Mouse (Mus musculus) brain, embryonic 14.5 days (tissue): ENCODE measurements around the gene Stoml1. TPM values are rescaled to one million over a fixed set of nuclear protein-coding genes. Genes with fewer than 3 reads are reported as not detected.
"Not testable (repeated sequence)": the region's sequence is repeated elsewhere in the genome, so short reads cannot be mapped to it uniquely, and the experiment has no call there.

Experiments
- DNase-seq: peaks from one replicate; pipeline ENCODE4 v3.0.0-alpha.2; 2011; ENCODE audit warnings: low read depth
- CTCF ChIP-seq: fragments of 200-500 bp; IDR thresholded peaks from 2 replicates; pipeline ENCODE4 v1.5.1; 2012; ENCODE audit warnings: inconsistent platforms, mild to moderate bottlenecking, moderate library complexity, borderline replicate concordance; ENCODE audit not compliant: insufficient read depth, insufficient read length; ENCODE audit errors: extremely low read depth
- POLR2A ChIP-seq: fragments of 200-500 bp; IDR thresholded peaks from 2 replicates; pipeline ENCODE4 v1.6.1; 2012; ENCODE audit warnings: mild to moderate bottlenecking, inconsistent platforms, borderline replicate concordance; ENCODE audit not compliant: poor library complexity, insufficient read depth, insufficient read length, severe bottlenecking; ENCODE audit errors: extremely low read depth
- polyA plus RNA-seq: library from polyadenylated mRNA; depleted of rRNA; stranded (reverse); fragments of >200 nt; gene quantifications from 2 replicates; pipeline ENCODE4 v1.2.3, GENCODE M21; 2012

The Stoml1 gene
- polyA plus RNA-seq, 1 experiment = 123 TPM

- no peak for DNase-seq
- TF ChIP-seq CTCF = no peak
- no peak for TF ChIP-seq POLR2A
Observed at GRCm38 (mm10) chr9:58246083-58246591, 6.8 kb upstream of the Stoml1 start.

GRCm38 (mm10) chr9:58247064-58247759 lies 5.8 kb upstream of the Stoml1 start:
- TF ChIP-seq CTCF (peak; percentile 79), POLR2A (no peak)

GRCm38 (mm10) chr9:58248746-58249413 lies 4.1 kb upstream of the Stoml1 start:
- no peak for TF ChIP-seq CTCF
- TF ChIP-seq POLR2A = no peak
- DNase-seq = no peak

More at GRCm38 (mm10) chr9:58247064-58247759, 5.8 kb upstream of the Stoml1 start:
- peak; percentile 93 for DNase-seq

GRCm38 (mm10) chr9:58249592-58250192 lies 3.3 kb upstream of the Stoml1 start, which contains the start of gene Pml:
Gene Pml (minus strand): TSS chr9:58249786.
- DNase-seq = peak; percentile 69
- no peak for TF ChIP-seq POLR2A
- peak; percentile 43; the same call in 1 of the 2 replicates for TF ChIP-seq CTCF

- TF ChIP-seq CTCF (no peak), POLR2A (no peak)
- DNase-seq = no peak
Observed at GRCm38 (mm10) chr9:58250322-58250721, 2.6 kb upstream of the Stoml1 start.

GRCm38 (mm10) chr9:58250730-58251129 lies 2.2 kb upstream of the Stoml1 start:
- DNase-seq = not testable (repeated sequence)

GRCm38 (mm10) chr9:58253805-58254122 lies 800 bp downstream of the Stoml1 start:
- not testable (repeated sequence) for DNase-seq

GRCm38 (mm10) chr9:58255105-58255504 lies 2.1 kb downstream of the Stoml1 start:
- DNase-seq = no peak
- no peak for TF ChIP-seq CTCF
- TF ChIP-seq POLR2A = no peak

GRCm38 (mm10) chr9:58255704-58256685 lies 3.0 kb downstream of the Stoml1 start:
- TF ChIP-seq CTCF (no peak), POLR2A (no peak)
- no peak for DNase-seq

- no peak for DNase-seq
Observed at GRCm38 (mm10) chr9:58262507-58262906, 9.5 kb downstream of the Stoml1 start.

GRCm38 (mm10) chr9:58265368-58265767 lies 12.4 kb downstream of the Stoml1 start:
- DNase-seq = no peak
- TF ChIP-seq POLR2A (no peak), CTCF (no peak)

More at GRCm38 (mm10) chr9:58262507-58262906, 9.5 kb downstream of the Stoml1 start:
- TF ChIP-seq CTCF (no peak), POLR2A (no peak)
